Mouse (Mus musculus) G1E-ER4 (cell line): ENCODE results near the gene Hif1an. TPM values are rescaled to one million over a fixed set of nuclear protein-coding genes. Genes with fewer than 3 reads are reported as not detected.

ENCODE experiments used
- GATA1 ChIP-seq: IDR thresholded peaks from one replicate; pipeline ENCODE4 v1.8.0; 2012; ENCODE audit warnings: low read length, inconsistent platforms
- polyA plus RNA-seq: library from polyadenylated mRNA; stranded (reverse); fragments of >175 nt; gene quantifications from 2 replicates; pipeline ENCODE4 v1.2.3, GENCODE M21; 2012

Hif1an gene
- polyA plus RNA-seq, 1 experiment = 20.7 TPM

GRCm38 (mm10) chr19:44552731-44553130 lies 9.9 kb upstream of the Hif1an start, which contains the start of gene Gm20538:
Gene Gm20538, minus strand, starts transcription at chr19:44552831.
- TF ChIP-seq GATA1 = no peak

GRCm38 (mm10) chr19:44553286-44553685 lies 9.4 kb upstream of the Hif1an start:
- no peak for TF ChIP-seq GATA1

- TF ChIP-seq GATA1 = no peak
Observed at GRCm38 (mm10) chr19:44554490-44554860, 8.2 kb upstream of the Hif1an start.

GRCm38 (mm10) chr19:44554861-44555590 lies 7.6 kb upstream of the Hif1an start, which contains the start of gene Ndufb8:
Gene Ndufb8, minus strand, starts transcription at chr19:44555440.
- TF ChIP-seq GATA1 = no peak

- no peak for TF ChIP-seq GATA1
Observed at GRCm38 (mm10) chr19:44564006-44564405, 1.4 kb downstream of the Hif1an start.

GRCm38 (mm10) chr19:44567763-44568162 lies 5.1 kb downstream of the Hif1an start:
- no peak for TF ChIP-seq GATA1

GRCm38 (mm10) chr19:44576275-44576674 lies 13.6 kb downstream of the Hif1an start:
- no peak for TF ChIP-seq GATA1

- no peak for TF ChIP-seq GATA1
Observed at GRCm38 (mm10) chr19:44578038-44578437, 15.4 kb downstream of the Hif1an start.

GRCm38 (mm10) chr19:44582103-44582502 lies 19.5 kb downstream of the Hif1an start:
- TF ChIP-seq GATA1 = no peak

- no peak for TF ChIP-seq GATA1
Observed at GRCm38 (mm10) chr19:44582638-44583309, 20.1 kb downstream of the Hif1an start.

GRCm38 (mm10) chr19:44588036-44588435 lies 25.4 kb downstream of the Hif1an start:
- no peak for TF ChIP-seq GATA1

GRCm38 (mm10) chr19:44589591-44590223 lies 27.1 kb downstream of the Hif1an start:
- no peak for TF ChIP-seq GATA1

GRCm38 (mm10) chr19:44590992-44591391 lies 28.3 kb downstream of the Hif1an start:
- TF ChIP-seq GATA1 = no peak

GRCm38 (mm10) chr19:44591638-44592037 lies 29.0 kb downstream of the Hif1an start:
- no peak for TF ChIP-seq GATA1

GRCm38 (mm10) chr19:44594180-44594579 lies 31.5 kb downstream of the Hif1an start:
- TF ChIP-seq GATA1 = no peak

- TF ChIP-seq GATA1 = no peak
Observed at GRCm38 (mm10) chr19:44618166-44618565, 55.5 kb downstream of the Hif1an start.

Other genes with a start within 250 kb of the Hif1an start
- gene Scd4, start 229.8 kb upstream of the Hif1an start, polyA plus RNA-seq = 0.48 and 0.63 TPM in 2 replicates
- gene Scd1, start 155.0 kb upstream of the Hif1an start, polyA plus RNA-seq = 3.0 and 3.6 TPM in 2 replicates
- not detected in 2 replicates for gene Wnt8b, start 69.4 kb upstream of the Hif1an start, polyA plus RNA-seq
- gene Sec31b, start 17.0 kb upstream of the Hif1an start, polyA plus RNA-seq = 0.25 and 0.31 TPM in 2 replicates
- not detected in 2 replicates for gene Gm20538, start 10.0 kb upstream of the Hif1an start, polyA plus RNA-seq
- 300 and 390 TPM in 2 replicates for gene Ndufb8, start 7.4 kb upstream of the Hif1an start, polyA plus RNA-seq
- not detected in 2 replicates for gene Pax2, start 193.2 kb downstream of the Hif1an start, polyA plus RNA-seq